Mouse (Mus musculus) embryonic facial prominence, embryonic 14.5 days (tissue): ENCODE measurements at regions not wholly inside any gene's neighbourhood (a gene's known extent, or its start where the extent isn't known, plus 50 kb on each side); places are given as distances from the start of the nearest gene placed in this dataset.

ENCODE experiments used
- ATAC-seq: fragments of 200-750 bp; cut with Nextera tagmentation; 2 replicates; pipeline ENCODE4 v1.8.0; 2017; ENCODE audit warnings: low read depth, moderate number of reproducible peaks, moderate TSS enrichment
- DNase-seq: peaks from one replicate; pipeline ENCODE4 v3.0.0-alpha.2; 2015; ENCODE audit warnings: low spot score
- H3K27ac ChIP-seq: fragments of 300-500 bp; sonication (generic); replicated peaks from 2 replicates; pipeline ENCODE4 v1.5.1; 2014; ENCODE audit warnings: low read depth, mild to moderate bottlenecking, low read length, moderate library complexity
- H3K27me3 ChIP-seq: fragments of 300-500 bp; sonication (generic); replicated peaks from 2 replicates; pipeline ENCODE4 v1.6.1; 2014; ENCODE audit warnings: low read length; ENCODE audit not compliant: control insufficient read depth, insufficient read depth
- H3K36me3 ChIP-seq: fragments of 300-500 bp; sonication (generic); 2 replicates; pipeline ENCODE4 v1.6.1; 2014; ENCODE audit warnings: low read length, mixed read lengths; ENCODE audit not compliant: control insufficient read depth, insufficient read depth
- H3K4me1 ChIP-seq: fragments of 300-500 bp; sonication (generic); 2 replicates; pipeline ENCODE4 v1.6.1; 2014; ENCODE audit warnings: antibody characterized with exemption, low read length; ENCODE audit not compliant: control insufficient read depth, insufficient read depth
- H3K4me2 ChIP-seq: fragments of 300-500 bp; sonication (generic); 2 replicates; pipeline ENCODE4 v1.6.1; 2014; ENCODE audit warnings: low read depth, mild to moderate bottlenecking, low read length, moderate library complexity, mixed read lengths
- H3K4me3 ChIP-seq: fragments of 300-500 bp; sonication (generic); 2 replicates; pipeline ENCODE4 v1.5.1; 2014; ENCODE audit warnings: low read depth, mild to moderate bottlenecking, low read length
- H3K9ac ChIP-seq: fragments of 300-500 bp; sonication (generic); 2 replicates; pipeline ENCODE4 v1.6.1; 2014; ENCODE audit warnings: low read depth, mild to moderate bottlenecking, low read length, moderate library complexity, mixed read lengths
- H3K9me3 ChIP-seq: fragments of 300-500 bp; sonication (generic); 2 replicates; pipeline ENCODE4 v1.6.1; 2016; ENCODE audit warnings: low read length; ENCODE audit not compliant: control insufficient read depth
- WGBS: fragments of 180-500 bp; shearing (Covaris S2); extraction: QIAGEN DNeasy Blood & Tissue Kit; methylation state at CpG from one replicate; pipeline ENCODE4 v1.1.7; 2014; 5-methylcytosine and 5-hydroxymethylcytosine counted together

GRCm38 (mm10) chr13:84378553-84379332 lies 156.6 kb downstream of the Tmem161b start:
- Histone ChIP-seq H3K9me3 (0 out of 2 replicates have a peak, but pooled peaks cover 3% of the 10 kb centered on the region), H3K9ac (no peak overlapping the region), H3K27me3 (no peaks in the 10 kb centered on the region), H3K27ac (no peak overlapping the region), H3K4me3 (no peak overlapping the region), H3K4me2 (no peak overlapping the region), H3K36me3 (no peaks in the 10 kb centered on the region), H3K4me1 (no peaks in the 10 kb centered on the region)
- 88% methylated on average over 5 of the region's 5 CpGs for WGBS
- no peak for ATAC-seq
- DNase-seq: no peak

GRCm38 (mm10) chr13:84391554-84391953 lies 169.5 kb downstream of the Tmem161b start:
- Histone ChIP-seq H3K27ac (no peak overlapping the region), H3K36me3 (no peaks in the 10 kb centered on the region), H3K4me2 (no peak overlapping the region), H3K4me3 (no peak overlapping the region), H3K4me1 (no peaks in the 10 kb centered on the region), H3K9me3 (no peaks in the 10 kb centered on the region), H3K9ac (no peak overlapping the region), H3K27me3 (no peaks in the 10 kb centered on the region)
- WGBS: 89% methylated on average over 3 of the region's 3 CpGs
- ATAC-seq: no peak
- no peak for DNase-seq

GRCm38 (mm10) chr13:84398476-84399344 lies 176.6 kb downstream of the Tmem161b start:
- ATAC-seq (no peak), DNase-seq (no peak)
- WGBS: 60% methylated on average over 7 of the region's 7 CpGs
- Histone ChIP-seq H3K27ac (no peak overlapping the region), H3K9me3 (no peaks in the 10 kb centered on the region), H3K4me3 (no peak overlapping the region), H3K4me1 (no peaks in the 10 kb centered on the region), H3K4me2 (no peak overlapping the region), H3K9ac (no peak overlapping the region), H3K36me3 (no peaks in the 10 kb centered on the region), H3K27me3 (no peaks in the 10 kb centered on the region)

GRCm38 (mm10) chr13:84399345-84400170 lies 177.5 kb downstream of the Tmem161b start:
- Histone ChIP-seq H3K27ac (no peak overlapping the region), H3K4me3 (no peak overlapping the region), H3K4me2 (no peak overlapping the region), H3K4me1 (no peaks in the 10 kb centered on the region), H3K27me3 (no peaks in the 10 kb centered on the region), H3K9ac (no peak overlapping the region), H3K36me3 (no peaks in the 10 kb centered on the region), H3K9me3 (no peaks in the 10 kb centered on the region)
- ATAC-seq (no peak), DNase-seq (no peak)
- 30% methylated on average over 3 of the region's 3 CpGs for WGBS

DNA sequence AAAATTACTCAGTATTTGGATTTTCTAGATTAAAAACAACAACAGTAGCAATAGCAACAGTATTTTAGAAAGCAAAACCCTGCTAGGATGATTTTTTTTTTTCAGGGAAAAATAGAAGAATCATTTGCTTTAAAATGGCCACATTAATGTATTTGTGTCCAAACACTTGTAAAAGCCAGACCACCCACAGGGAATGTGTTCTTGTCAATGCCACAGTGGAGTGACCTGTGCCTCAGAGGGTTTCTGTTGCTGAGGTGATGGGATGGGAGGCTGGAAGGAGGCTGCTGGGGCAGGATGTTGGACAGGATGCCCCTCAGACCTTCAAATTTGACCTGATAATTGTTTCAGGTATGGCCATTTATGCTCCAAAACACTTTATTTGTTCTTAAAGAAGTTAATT lies 178.9 kb downstream of the Tmem161b start:
- no peak overlapping the region for H3K4me2 ChIP-seq
- ATAC-seq: no peak
- H3K9ac ChIP-seq: no peak overlapping the region
- no peak overlapping the region for H3K4me3 ChIP-seq
- H3K27ac ChIP-seq: no peak overlapping the region
- DNase-seq: no peak
- H3K4me1 ChIP-seq: no peaks in the 10 kb centered on the region
- no peaks in the 10 kb centered on the region for H3K36me3 ChIP-seq
- H3K27me3 ChIP-seq: no peaks in the 10 kb centered on the region
- no peaks in the 10 kb centered on the region for H3K9me3 ChIP-seq

GRCm38 (mm10) chr13:84404566-84405194 lies 182.6 kb downstream of the Tmem161b start:
- WGBS: 61% methylated on average over 19 of the region's 19 CpGs
- H3K9ac ChIP-seq: no peak overlapping the region
- H3K4me2 ChIP-seq: no peak overlapping the region
- H3K9me3 ChIP-seq: no peaks in the 10 kb centered on the region
- ATAC-seq (no peak; the same call in 1 of the 2 replicates), DNase-seq (peak; percentile 11)
- H3K4me1 ChIP-seq: no peaks in the 10 kb centered on the region
- H3K4me3 ChIP-seq: no peak overlapping the region
- H3K27me3 ChIP-seq: no peaks in the 10 kb centered on the region
- no peaks in the 10 kb centered on the region for H3K36me3 ChIP-seq
- H3K27ac ChIP-seq: no peak overlapping the region

DNA sequence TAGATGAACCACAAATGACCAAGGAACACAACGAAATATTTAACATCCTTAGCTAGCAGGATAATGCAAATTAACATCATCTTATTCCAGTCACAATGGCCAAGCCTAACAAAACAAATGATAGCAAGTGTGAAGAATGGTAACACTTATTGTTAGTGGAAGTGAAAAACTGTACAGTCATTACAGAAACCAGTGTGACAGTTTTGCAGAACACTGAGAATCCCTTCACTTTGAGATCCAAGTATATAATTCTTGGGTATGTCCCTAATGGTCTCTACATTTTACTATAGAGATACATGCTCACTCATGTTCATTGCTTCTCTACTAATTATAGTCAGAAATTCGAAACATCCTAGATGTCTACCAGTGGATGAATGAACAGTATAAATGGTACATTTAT lies 212.3 kb downstream of the Tmem161b start:
- no peak overlapping the region for H3K4me3 ChIP-seq
- DNase-seq: no peak
- H3K9ac ChIP-seq: no peak overlapping the region
- H3K27ac ChIP-seq: no peak overlapping the region
- no peaks in the 10 kb centered on the region for H3K27me3 ChIP-seq
- H3K9me3 ChIP-seq: no peaks in the 10 kb centered on the region
- no peaks in the 10 kb centered on the region for H3K36me3 ChIP-seq
- H3K4me1 ChIP-seq: no peaks in the 10 kb centered on the region
- ATAC-seq: no peak
- no peak overlapping the region for H3K4me2 ChIP-seq
- 70% methylated on average over 2 of the region's 2 CpGs for WGBS
